Mouse (Mus musculus): ENCODE data around the gene L3mbtl2.

L3mbtl2 gene

GRCm38 (mm10) chr15:81709686-81710085 lies 46.0 kb downstream of the L3mbtl2 start:
- DNase-seq: no peak

DNA sequence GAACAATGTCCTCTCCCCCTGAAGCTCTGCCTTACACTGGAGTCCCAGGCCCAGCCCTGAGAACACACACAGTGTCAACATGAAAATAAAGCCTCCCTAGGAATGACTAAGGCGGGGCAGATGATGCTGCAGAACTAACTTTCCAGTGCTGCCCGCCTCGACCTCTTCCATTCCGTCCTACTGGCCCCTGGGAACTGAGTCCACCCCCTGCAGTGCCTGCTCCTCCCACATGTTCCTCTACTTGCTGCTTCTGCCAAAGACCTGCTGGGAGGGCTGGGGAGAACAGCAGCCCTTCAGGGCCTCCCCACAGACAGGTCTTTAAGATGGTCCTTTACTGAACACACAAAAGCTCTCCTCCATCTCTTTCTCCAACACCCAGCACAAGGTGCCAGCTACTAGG lies 47.1 kb downstream of the L3mbtl2 start:
- no peak for DNase-seq

GRCm38 (mm10) chr15:81713742-81714141 lies 50.1 kb downstream of the L3mbtl2 start:
- DNase-seq: no peak

DNA sequence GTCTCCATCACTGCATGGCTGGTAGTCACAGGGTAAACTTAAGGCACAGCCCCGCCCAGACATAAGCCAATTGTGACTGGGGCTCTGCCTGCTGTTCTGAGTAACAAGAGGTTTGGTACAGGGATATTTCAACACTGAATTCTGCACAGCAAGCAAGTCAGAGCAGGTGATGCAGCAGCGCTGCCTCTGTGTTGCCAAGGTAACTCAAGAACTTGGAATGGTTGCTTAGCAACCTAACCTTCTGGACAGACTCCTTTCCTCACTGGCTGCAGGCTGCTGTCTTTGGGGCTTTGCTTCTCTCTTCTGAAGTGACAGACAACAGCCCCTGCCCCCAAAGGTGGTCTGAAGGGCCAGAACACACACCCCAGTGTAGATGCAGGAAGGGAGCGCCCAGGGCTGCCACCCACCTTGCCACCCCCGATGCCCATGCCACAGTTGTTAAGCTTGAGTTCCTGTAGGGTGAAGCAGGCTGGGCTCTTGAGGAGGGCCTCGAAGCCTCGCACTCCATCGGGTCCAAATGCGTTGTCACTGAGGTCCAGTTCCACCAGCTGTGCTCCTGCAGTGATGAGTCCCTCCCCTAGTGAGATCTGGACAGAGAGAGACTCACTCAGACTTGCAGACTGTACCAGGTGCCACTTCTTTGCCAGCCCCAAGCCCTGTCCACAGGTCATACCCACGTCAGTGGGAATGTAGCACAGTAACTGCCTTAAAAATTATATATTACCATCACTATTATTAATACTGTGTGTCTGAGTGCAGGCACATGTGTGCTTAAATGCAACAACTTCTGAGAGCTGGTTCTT lies 54.8 kb downstream of the L3mbtl2 start:
- DNase-seq: no peak

DNA sequence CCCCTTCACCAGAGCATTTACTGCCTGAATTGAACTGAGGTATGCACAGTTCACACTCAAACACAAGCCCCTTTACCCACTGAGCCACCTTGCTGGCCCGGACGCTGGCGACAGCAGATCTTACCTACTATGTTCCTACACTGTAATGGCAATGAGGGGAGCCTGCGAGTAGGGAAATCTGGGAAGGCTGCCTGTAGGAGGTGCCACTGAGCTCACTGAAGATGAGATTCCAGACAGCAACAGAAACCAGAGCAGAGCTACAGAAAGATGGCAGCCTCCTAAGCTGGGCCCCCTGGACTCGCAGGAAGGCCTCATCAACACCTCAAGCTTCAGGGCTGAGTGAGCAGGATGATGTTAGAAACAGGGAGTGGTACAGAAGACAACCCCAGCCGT lies 55.4 kb downstream of the L3mbtl2 start:
- no peak for DNase-seq

DNA sequence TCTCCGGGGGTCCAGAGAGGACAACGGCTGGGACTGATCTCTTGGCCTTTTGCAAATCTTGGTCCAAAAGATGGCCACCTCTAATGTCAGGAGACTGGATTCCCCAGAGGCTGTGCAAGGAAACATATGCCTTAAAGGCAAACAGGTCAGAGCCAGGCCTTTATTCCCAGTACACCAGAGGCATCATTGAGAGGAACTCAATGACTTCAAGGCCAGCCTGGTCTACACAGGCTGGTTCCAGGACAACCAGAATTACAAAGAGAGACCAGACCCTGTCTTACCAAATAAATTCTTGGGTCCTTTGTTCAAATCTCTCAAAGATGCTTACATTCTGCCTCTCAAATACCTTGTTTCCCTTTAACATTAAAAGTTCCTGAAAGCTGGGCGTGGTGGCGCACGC lies 58.7 kb downstream of the L3mbtl2 start:
- DNase-seq: no peak

GRCm38 (mm10) chr15:81723653-81724052 lies 60.0 kb downstream of the L3mbtl2 start:
- no peak for DNase-seq

DNA sequence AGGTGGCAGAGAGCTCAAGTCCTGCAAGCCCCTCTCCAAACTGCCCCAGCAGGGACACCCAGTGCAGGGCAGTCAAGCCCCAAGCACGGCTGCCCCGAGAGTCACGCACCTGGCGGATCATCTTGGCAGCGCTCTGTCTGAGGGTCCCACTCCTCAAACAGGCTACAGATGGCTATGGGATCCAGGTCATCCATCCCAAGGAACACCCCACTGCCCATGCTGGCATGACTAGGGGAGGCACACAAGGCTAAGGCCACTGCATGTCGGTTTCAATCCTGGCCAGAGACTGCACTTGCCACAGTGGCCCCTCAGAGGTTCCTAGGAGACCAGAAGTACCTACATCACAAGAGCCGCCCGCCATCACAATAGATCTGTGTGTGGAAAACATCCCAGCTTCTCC lies 62.3 kb downstream of the L3mbtl2 start:
- no peak for DNase-seq

DNA sequence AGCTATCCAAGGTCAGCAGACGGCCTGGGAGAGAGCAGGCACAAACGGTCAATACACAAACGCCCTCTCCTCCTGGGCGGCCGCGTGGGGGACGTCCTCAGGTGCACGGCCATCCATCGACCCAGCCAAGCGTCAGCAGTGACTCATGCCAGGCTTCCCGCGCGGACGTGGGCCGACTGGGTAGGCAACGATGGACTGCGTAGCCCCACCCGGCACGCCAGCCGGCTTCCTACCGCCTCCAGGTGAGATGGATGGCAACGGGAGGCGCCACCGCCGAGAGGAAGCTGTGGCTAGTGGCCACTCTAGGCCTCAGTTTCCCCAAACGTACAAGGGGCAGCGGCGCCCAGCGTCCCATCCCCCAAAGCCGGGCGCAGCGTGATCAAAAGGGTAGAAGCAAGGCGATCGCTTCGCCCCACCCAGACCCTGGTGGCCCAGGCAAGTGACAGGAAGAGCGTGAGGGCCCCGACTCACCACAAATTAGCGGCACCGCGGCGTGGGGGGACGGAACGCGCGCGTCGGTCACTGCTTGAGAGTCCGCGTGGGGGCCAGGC lies 65.6 kb downstream of the L3mbtl2 start:
- peak; percentile 19 to 25 for DNase-seq

DNA sequence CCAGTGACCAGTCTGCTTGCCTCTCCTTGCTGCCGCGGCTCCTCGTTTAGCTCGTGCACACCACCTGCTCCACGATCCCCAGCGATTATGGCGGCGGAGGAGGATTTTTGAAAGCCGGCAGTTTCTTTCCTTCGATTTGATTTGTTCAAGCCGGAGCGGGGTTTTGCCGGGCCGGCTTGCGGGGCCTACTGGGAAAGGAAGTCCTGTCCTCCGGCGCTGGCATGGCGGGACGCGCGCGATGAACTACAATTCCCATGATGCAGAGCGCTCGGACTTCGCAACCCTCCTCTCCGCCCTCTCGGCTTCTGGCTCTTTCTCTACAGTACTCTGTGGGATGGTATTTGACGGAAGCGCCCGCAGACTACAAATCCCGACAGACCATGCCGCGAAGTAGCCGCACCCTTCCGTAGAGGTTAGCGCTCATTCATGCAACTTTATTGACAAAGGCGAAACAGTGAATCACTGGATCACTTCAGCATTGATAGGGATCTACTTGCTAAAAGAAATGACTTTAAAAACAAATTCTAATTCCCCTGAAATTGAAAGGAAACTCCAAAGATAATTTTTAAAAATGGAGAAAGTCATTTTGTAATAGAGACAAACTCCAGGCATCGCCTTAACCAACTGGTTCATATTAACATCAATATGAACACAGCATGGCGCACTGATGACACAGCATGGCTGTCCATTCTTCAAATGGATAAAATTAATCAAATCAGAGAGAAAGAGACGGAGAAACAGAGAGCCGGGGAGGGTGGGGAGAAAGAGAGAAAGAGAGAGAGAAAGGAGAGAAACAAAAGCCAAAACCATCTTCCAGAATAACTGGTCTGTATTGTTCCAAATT lies 66.3 kb downstream of the L3mbtl2 start:
- DNase-seq: peak; percentile 94 to 96

DNA sequence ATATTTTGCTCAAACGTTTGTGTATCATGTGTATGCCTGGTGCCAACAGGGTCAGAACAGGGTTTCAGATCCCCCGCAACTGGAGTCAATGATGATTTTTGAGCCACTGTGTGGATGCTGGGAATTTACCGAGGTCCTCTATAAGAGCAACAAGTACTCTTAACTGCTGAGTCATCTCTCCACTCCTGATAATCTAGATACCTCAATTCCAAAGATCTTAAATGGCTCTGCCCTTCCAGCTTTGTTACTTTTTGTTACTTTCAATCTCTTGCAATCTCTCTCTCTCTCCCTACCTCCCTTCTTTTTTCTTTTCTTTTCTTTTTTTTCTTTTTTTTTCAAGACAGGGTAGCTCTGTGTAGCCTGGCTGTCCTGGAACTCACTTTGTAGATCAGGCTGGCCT lies 71.4 kb downstream of the L3mbtl2 start:
- no peak for DNase-seq
